Mouse (Mus musculus) lung, embryonic 14.5 days (tissue): ENCODE measurements around the gene Hip1r. TPM values are rescaled to one million over a fixed set of nuclear protein-coding genes. Genes with fewer than 3 reads are reported as not detected.
A peak's percentile ranks its signal among the peaks of the same experiment; 100 is the strongest.

Experiments
- ATAC-seq: fragments of 200-750 bp; cut with Nextera tagmentation; 2 replicates; pipeline ENCODE4 v1.8.0; 2017; ENCODE audit warnings: mild to moderate bottlenecking, moderate TSS enrichment, moderate library complexity; ENCODE audit not compliant: insufficient read depth
- DNase-seq: peaks from one replicate; pipeline ENCODE4 v3.0.0-alpha.2; 2015
- H3K27ac ChIP-seq: fragments of 300-500 bp; sonication (generic); 2 replicates; pipeline ENCODE4 v1.5.1; 2014; ENCODE audit warnings: low read depth, mild to moderate bottlenecking, moderate library complexity
- H3K27me3 ChIP-seq: fragments of 300-500 bp; sonication (generic); 2 replicates; pipeline ENCODE4 v1.6.1; 2014; ENCODE audit warnings: low read length, control low read depth; ENCODE audit not compliant: insufficient read depth
- H3K36me3 ChIP-seq: fragments of 300-500 bp; sonication (generic); 2 replicates; pipeline ENCODE4 v1.6.1; 2014; ENCODE audit warnings: control low read depth; ENCODE audit not compliant: insufficient read depth
- H3K4me1 ChIP-seq: fragments of 300-500 bp; sonication (generic); 2 replicates; pipeline ENCODE4 v1.6.1; 2014; ENCODE audit warnings: antibody characterized with exemption, control low read depth; ENCODE audit not compliant: insufficient read depth
- H3K4me2 ChIP-seq: fragments of 300-500 bp; sonication (generic); 2 replicates; pipeline ENCODE4 v1.6.1; 2014; ENCODE audit warnings: mild to moderate bottlenecking
- H3K4me3 ChIP-seq: fragments of 300-500 bp; sonication (generic); 2 replicates; pipeline ENCODE4 v1.5.1; 2014; ENCODE audit warnings: low read depth, low read length
- H3K9ac ChIP-seq: fragments of 300-500 bp; sonication (generic); 2 replicates; pipeline ENCODE4 v1.6.1; 2014
- H3K9me3 ChIP-seq: fragments of 300-500 bp; sonication (generic); 2 replicates; pipeline ENCODE4 v1.6.1; 2016; ENCODE audit warnings: low read depth, low read length, control low read depth
- CTCF ChIP-seq: IDR thresholded peaks from 2 replicates; pipeline ENCODE4 v1.5.1; 2016; ENCODE audit warnings: antibody characterized with exemption, low read depth
- WGBS: fragments of 180-500 bp; shearing (Covaris S2); extraction: QIAGEN DNeasy Blood & Tissue Kit; methylation state at CpG from one replicate; pipeline ENCODE4 v1.1.7; 2014; 5-methylcytosine and 5-hydroxymethylcytosine counted together
- polyA plus RNA-seq: library from polyadenylated mRNA; unstranded; fragments of >200 nt; fragmentation: Nextera tagmentation; extraction: Ambion mirVana; gene quantifications from 2 replicates; pipeline ENCODE4 v1.2.1, GENCODE M21; 2014

Hip1r gene
- polyA plus RNA-seq, 1 experiment from 2014 or later: 9.1 TPM

- no peak for ATAC-seq
- no peaks in the 10 kb centered on the region for H3K27me3 ChIP-seq
- no peak overlapping the region; the same call in 1 of the 2 replicates for H3K27ac ChIP-seq
- H3K4me3 ChIP-seq: peak overlapping the region; percentile 92
- H3K9ac ChIP-seq: no peak overlapping the region
- 69% methylated on average over 19 of the region's 19 CpGs for WGBS
- peaks cover 20% of the 10 kb centered on the region for H3K4me1 ChIP-seq
- DNase-seq: no peak
- H3K36me3 ChIP-seq: peaks cover 15% of the 10 kb centered on the region; the same call in 1 of the 2 replicates
- TF ChIP-seq CTCF: no peak
- H3K9me3 ChIP-seq: no peaks in the 10 kb centered on the region
- H3K4me2 ChIP-seq: peak overlapping the region; percentile 92
Measured at GRCm38 (mm10) chr5:124029220-124030035, 56.0 kb downstream of the Hip1r start.

- H3K4me3 ChIP-seq: peak overlapping the region; percentile 92
- H3K36me3 ChIP-seq: peaks cover 14% of the 10 kb centered on the region; the same call in 1 of the 2 replicates
- H3K4me2 ChIP-seq: peak overlapping the region; percentile 92
- DNase-seq (no peak), ATAC-seq (no peak)
- WGBS: 38% methylated on average over 12 of the region's 12 CpGs
- peaks cover 20% of the 10 kb centered on the region for H3K4me1 ChIP-seq
- no peak for TF ChIP-seq CTCF
- H3K27me3 ChIP-seq: no peaks in the 10 kb centered on the region
- peak overlapping the region; percentile 96 for H3K27ac ChIP-seq
- peak overlapping the region; percentile 96 for H3K9ac ChIP-seq
- H3K9me3 ChIP-seq: no peaks in the 10 kb centered on the region
Measured at GRCm38 (mm10) chr5:124030386-124031067, 57.1 kb downstream of the Hip1r start.

- peak overlapping the region; percentile 96 for H3K27ac ChIP-seq
- peak overlapping the region; percentile 92 for H3K4me2 ChIP-seq
- H3K4me3 ChIP-seq: peak overlapping the region; percentile 92
- 2% methylated on average over 26 of the region's 26 CpGs for WGBS
- no peaks in the 10 kb centered on the region for H3K27me3 ChIP-seq
- no peaks in the 10 kb centered on the region for H3K9me3 ChIP-seq
- TF ChIP-seq CTCF: no peak
- ATAC-seq: no peak; the same call in 1 of the 2 replicates
- peaks cover 7% of the 10 kb centered on the region; the same call in 1 of the 2 replicates for H3K36me3 ChIP-seq
- H3K9ac ChIP-seq: peak overlapping the region; percentile 96
- peaks cover 20% of the 10 kb centered on the region for H3K4me1 ChIP-seq
- DNase-seq: peak; percentile 49
Measured at GRCm38 (mm10) chr5:124031068-124031955, 57.9 kb downstream of the Hip1r start.

- H3K4me3 ChIP-seq: peak within 1 kb of the TSS; percentile 92
- peak within 1 kb of the TSS; percentile 96 for H3K27ac ChIP-seq
- peaks cover 20% of the 10 kb centered on the region for H3K4me1 ChIP-seq
- DNase-seq (peak; percentile 96), ATAC-seq (peak; percentile 78)
- H3K4me2 ChIP-seq: peak within 1 kb of the TSS; percentile 92
- no peak for TF ChIP-seq CTCF
- peak within 1 kb of the TSS; percentile 96 for H3K9ac ChIP-seq
- under 1% methylated on average over 52 of the region's 52 CpGs for WGBS
- no peaks in the 10 kb centered on the region for H3K9me3 ChIP-seq
- H3K27me3 ChIP-seq: no peaks in the 10 kb centered on the region
- H3K36me3 ChIP-seq: 0 out of 2 replicates have a peak, but pooled peaks cover 5% of the 10 kb centered on the region
Measured at GRCm38 (mm10) chr5:124032001-124032508, 58.6 kb downstream of the Hip1r start, which contains the start of gene Vps37b. Gene Vps37b, minus strand, starts transcription at chr5:124032270.

GRCm38 (mm10) chr5:124034471-124034870 lies 61.0 kb downstream of the Hip1r start:
- H3K4me3 ChIP-seq: no peak overlapping the region
- H3K9ac ChIP-seq: no peak overlapping the region
- WGBS: 66% methylated on average over 11 of the region's 11 CpGs
- H3K36me3 ChIP-seq: no peaks in the 10 kb centered on the region
- H3K9me3 ChIP-seq: no peaks in the 10 kb centered on the region
- DNase-seq (no peak), ATAC-seq (no peak)
- H3K4me2 ChIP-seq: no peak overlapping the region
- H3K27ac ChIP-seq: no peak overlapping the region
- no peak for TF ChIP-seq CTCF
- no peaks in the 10 kb centered on the region for H3K27me3 ChIP-seq
- peaks cover 11% of the 10 kb centered on the region for H3K4me1 ChIP-seq

- Histone ChIP-seq H3K4me3 (no peak overlapping the region), H3K27ac (no peak overlapping the region), H3K27me3 (no peaks in the 10 kb centered on the region), H3K36me3 (no peaks in the 10 kb centered on the region), H3K4me2 (no peak overlapping the region), H3K9ac (no peak overlapping the region), H3K9me3 (no peaks in the 10 kb centered on the region), H3K4me1 (peaks cover 5% of the 10 kb centered on the region; the same call in 1 of the 2 replicates)
- ATAC-seq (no peak), DNase-seq (no peak)
- no peak for TF ChIP-seq CTCF
- 73% methylated on average over 9 of the region's 9 CpGs for WGBS
Measured at GRCm38 (mm10) chr5:124035406-124035805, 62.0 kb downstream of the Hip1r start.
